Mouse (Mus musculus): ENCODE measurements around the gene Emc7.
"Not testable (repeated sequence)": the region's sequence is repeated elsewhere in the genome, so short reads cannot be mapped to it uniquely, and the experiment has no call there.

Gene Emc7

DNA sequence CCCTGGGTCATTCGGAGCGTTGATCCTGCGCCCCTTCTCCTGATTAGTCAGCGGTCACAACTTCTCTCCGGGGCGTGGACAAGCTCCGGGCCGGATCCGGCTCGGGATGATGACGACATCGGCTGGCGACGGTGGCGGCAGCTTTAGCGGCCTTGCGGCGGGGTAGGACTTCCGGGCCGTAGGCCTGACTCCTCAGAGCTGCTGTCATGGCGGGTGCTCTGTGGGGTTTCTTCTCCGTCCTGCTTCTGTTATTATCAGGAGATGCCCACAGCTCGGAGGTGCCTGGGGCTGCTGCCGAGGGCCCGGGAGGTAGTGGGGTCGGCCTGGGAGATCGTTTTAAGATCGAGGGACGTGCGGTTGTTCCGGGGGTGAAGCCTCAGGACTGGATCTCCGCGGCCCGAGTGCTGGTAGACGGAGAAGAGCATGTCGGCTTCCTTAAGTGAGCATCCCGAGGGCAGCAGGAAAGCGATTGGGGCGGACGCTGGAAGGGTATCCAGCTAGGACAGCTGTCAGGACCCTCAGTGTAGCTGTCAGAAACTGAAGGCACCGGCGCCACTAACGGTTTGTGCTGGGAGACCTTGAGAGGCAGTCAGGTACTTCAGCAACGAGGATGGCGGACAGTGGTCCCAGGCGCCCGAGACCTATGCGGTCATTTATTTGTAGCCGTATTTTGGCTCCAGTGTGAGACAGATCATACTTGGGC, at the start of gene Emc7:
Emc7 (plus strand) TSS at position 136 of the 703 bp plus-strand sequence.
- peak; percentile 91 to 92 for DNase-seq

- no peak for DNase-seq
These were observed 47.8 kb upstream of the Emc7 start for GRCm38 (mm10) chr2:112407030-112407429.

DNA sequence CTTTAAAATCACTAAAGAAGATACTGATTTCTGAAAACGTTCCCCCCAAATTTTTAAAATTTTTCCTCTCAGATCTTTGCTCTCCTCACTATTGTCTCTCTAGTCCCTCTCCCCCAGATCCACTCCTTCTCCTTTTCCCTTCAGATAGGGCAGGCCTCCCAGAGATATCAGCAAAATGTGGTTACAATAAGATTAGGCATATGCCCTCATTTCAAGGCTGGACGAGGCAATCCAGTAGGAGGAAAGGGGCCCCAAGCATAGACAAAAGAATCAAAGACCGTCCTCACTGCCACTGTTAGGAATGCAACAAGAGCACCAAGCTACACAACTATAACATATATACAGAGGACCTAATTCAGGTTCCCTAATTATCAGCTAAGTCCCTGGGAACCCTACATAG, 29.5 kb upstream of the Emc7 start:
- no peak for DNase-seq

DNA sequence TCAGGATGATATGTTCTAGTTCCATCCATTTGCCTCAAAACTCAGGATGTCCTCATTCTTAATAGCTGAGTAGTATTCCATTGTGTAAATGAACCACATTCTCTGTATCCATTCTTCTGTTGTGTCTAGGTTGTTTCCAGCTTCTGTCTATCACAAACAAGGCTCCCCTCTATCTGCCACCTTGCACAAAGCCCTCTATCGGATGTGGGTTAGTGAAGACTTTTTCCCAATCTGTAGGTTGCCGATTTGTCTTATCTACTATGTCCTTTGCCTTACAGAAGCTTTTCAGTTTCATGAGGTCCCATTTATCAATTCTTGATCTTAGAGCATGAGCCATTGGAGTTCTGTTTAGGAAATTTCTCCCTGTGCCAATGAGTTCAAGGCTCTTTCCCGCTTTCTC, 26.3 kb upstream of the Emc7 start:
- not testable (repeated sequence) for DNase-seq

DNA sequence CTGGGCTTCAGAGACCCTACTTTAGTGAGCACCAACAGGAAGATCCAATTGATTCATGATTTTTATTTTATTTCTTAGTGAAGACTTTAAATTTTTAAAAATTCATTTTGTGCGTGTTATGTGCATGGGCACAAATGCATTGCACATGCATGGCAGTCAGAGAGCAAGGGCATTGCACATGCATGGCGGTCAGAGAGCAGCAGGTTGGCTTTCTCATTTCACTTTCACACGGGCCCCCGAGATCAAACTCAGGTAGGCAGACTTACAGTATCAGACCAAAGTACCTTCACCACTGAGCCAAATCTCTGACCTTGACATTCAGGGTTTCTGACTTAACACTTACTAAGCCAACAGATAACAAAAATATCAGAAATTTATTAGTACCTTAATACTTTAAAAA, 25.1 kb upstream of the Emc7 start:
- DNase-seq = no peak

DNA sequence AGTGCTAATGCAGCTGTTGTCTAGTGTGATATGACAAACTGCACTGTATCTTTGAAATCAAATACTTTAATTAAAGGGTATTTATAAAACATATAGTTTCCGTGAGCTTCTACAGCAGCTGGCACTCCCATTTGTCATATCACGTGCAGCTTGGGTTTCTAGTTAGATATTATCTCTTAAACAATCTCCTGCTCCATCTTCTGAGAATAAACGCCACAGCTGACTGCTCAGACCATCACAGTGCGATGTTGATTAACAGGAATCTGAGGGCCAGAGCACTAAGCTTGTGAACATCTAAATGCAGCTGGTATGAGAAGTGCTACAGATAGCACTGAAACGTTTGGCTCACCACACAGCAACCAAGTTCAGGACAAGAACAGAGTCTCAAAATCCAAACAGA, 24.4 kb upstream of the Emc7 start:
- no peak for DNase-seq

DNA sequence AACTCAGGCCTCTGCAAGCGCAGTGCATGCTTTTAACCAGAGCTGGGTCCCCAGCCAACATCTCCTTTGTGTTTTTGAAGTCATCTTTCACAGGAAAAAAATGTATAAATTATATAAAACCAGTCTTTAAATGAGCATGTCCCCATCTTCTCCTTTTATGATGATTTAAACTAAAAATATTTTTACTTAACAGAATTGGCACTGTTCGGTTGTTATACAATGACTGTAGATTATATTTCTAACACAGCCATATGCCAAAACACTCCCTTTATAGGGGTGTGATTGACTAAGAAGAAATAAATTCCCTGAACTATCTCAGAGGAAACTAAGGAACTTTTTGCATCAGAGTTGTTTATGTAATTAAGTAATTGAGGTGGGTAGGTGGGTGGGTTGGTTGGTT, 22.3 kb upstream of the Emc7 start:
- DNase-seq = no peak

- no peak for DNase-seq
These were observed 21.4 kb upstream of the Emc7 start for GRCm38 (mm10) chr2:112433359-112433758.

GRCm38 (mm10) chr2:112436292-112436691, 18.5 kb upstream of the Emc7 start:
- DNase-seq = no peak

GRCm38 (mm10) chr2:112437589-112437988, 17.2 kb upstream of the Emc7 start:
- DNase-seq = no peak

- no peak for DNase-seq
These were observed 11.3 kb upstream of the Emc7 start for GRCm38 (mm10) chr2:112443491-112443890.

GRCm38 (mm10) chr2:112445511-112445910, 9.3 kb upstream of the Emc7 start:
- DNase-seq = no peak

- DNase-seq = not testable (repeated sequence)
These were observed 6.8 kb upstream of the Emc7 start for GRCm38 (mm10) chr2:112448046-112448445.

GRCm38 (mm10) chr2:112448510-112449059, 6.2 kb upstream of the Emc7 start:
- no peak for DNase-seq

DNA sequence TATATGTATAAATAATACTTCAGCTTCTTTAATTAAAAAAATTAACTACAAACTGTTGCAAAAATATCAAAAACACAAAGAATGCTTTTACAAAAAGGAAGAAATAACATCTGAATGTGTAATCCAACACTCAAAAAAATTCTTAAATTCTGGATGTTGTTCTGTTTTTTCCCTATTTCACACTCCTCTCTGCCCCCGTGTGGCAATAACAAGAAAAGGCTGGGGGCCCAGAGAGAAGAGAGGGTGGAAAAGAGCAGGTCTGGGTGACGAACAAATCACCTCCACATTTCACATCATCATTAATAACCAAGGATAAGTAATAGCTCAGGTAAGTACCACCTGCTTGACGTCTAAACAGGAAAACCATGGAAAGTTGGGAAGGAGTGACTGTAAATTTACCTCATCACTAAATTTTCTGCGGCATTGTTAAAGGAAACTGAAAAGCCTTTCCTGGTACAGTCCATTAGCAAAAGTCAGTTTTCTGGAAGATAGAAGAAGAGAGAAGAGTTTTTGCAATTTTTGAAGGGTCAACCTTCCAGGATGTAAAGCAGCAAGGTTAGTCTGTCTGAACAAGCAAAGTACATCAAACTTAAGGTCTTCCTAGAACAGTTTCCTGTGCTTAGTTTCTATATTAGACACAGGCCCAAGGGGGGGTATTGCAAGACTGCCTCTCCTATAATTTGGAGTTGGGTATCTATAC, 5.0 kb upstream of the Emc7 start:
- DNase-seq = no peak

- not testable (repeated sequence) for DNase-seq
These were observed 2.3 kb upstream of the Emc7 start for GRCm38 (mm10) chr2:112452513-112452912.

DNA sequence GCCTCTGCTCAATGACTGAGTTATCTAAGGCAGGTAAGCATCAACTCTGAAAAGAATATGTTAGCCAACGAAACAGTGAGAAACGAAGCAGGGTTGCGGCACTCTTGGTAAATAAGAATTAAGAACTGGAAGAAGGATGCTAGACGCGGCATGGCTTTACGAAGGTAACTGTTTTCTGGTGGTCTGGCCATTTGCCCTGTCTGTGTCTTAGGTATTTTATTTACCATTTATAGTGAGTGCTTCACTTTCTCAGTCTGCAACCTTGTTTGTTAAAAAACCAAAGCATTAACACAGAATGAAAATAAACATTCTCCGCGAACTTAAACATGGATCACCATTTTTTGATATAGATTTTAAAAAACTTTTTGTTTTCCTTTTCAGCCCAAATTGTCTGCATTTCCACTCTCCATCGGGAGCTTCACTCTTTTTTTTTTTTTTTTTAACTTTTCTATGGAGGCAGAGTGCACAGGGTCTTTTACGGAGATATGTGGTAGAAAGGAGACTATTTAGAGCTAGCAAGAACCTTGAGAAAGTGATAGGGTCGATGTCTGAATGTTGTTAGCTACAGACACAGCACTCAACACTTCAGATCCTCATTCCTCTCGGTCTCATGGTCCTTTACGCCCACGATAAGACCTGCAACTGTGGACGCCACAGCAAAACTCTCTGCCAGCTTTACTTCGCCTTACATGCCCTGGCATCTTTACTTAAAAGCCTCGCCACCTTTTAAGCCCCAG, 504 bp upstream of the Emc7 start:
- no peak for DNase-seq

- no peak for DNase-seq
These were observed 5.8 kb downstream of the Emc7 start for GRCm38 (mm10) chr2:112460557-112460956.

GRCm38 (mm10) chr2:112469542-112469941, 14.7 kb downstream of the Emc7 start:
- DNase-seq = no peak

GRCm38 (mm10) chr2:112470961-112471381, 16.2 kb downstream of the Emc7 start:
- DNase-seq = no peak

- no peak for DNase-seq
These were observed 17.3 kb downstream of the Emc7 start for GRCm38 (mm10) chr2:112472076-112472475.

- no peak for DNase-seq
These were observed 20.4 kb downstream of the Emc7 start for GRCm38 (mm10) chr2:112474997-112475724.

- DNase-seq = no peak
These were observed 21.8 kb downstream of the Emc7 start for GRCm38 (mm10) chr2:112476554-112476953.
